Mouse (Mus musculus): ENCODE data around the gene Tbc1d7.

DNA sequence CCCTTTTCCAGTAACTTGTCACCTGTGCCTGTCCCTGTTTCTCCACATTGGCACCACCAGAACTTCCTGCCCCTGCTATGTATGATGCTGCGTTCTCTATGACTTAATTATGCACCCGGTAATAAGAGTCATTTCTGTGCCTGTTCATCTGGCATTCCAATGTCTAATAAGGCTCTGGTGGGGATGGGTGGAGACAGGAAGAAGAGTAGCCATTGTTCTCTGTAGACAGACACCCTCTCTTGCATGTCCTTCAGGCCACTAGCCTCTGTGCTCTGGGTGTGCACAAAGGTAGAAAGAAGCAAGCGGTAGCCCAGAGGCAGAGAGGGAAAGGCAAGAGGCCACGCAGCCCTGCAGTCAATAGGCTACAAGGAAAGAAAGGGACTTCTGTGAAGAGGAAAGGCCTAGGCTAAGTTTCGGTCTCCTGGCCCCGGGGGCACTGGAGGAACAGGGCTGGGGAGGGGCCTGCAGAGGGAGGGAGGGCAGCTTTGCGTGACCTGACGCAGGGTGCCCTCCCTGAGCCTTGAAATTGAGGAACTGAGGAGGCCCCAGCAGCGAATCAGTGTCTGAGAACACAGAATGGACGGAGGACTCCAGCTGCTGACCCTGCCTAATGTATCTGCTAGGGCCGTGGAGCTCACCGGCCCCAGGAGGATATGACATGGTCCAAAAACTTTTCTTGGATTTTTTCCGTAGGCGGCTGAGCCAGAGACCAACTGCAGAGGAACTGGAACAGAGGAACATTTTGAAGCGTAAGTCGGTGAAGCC is 48.8 kb downstream of the Tbc1d7 start:
- TF ChIP-seq CTCF (IDR thresholded peaks at IDR 0.05; ENCODE audit: low read depth) = no peak
- TF ChIP-seq EP300 (IDR thresholded peaks at IDR 0.05; ENCODE audit: low read depth) = no peak
